ENCODE assay signal across 18 mouse cellular contexts in genomic region chr14:20741301-20741700, GRCm38 (mm10). TPM values are rescaled to one million over a fixed set of nuclear protein-coding genes. Genes with fewer than 3 reads are reported as not detected.
DNase-seq lines count a peak whose midpoint lies in the region; ATAC-seq lines count a peak whose summit lies in the region.
"Had no signal": no experiment of that assay in that cellular context is flagged by ENCODE, and none has a peak within 500 bp of the region (broad histone marks: within the 10 kb centered on the region; RNA-seq: fewer than 3 reads in every experiment).

No protein-coding gene starts in this region.

- no peak overlapping the region for H3K9ac ChIP-seq in hindbrain, embryonic 12.5 days
- H3K9ac ChIP-seq in stomach, embryonic 16.5 days (ENCODE audit: low read length): peak overlapping the region; percentile 19; the same call in 1 of the 2 replicates
- H3K9ac ChIP-seq: forebrain, postnatal 0 days; liver, embryonic 15.5 days had no signal

- H3K9me3 ChIP-seq in hindbrain, embryonic 10.5 days: no peaks in the 10 kb centered on the region
- H3K9me3 ChIP-seq in hindbrain, embryonic 12.5 days (replicated peaks): no peaks in the 10 kb centered on the region
- H3K9me3 ChIP-seq in stomach, embryonic 16.5 days (replicated peaks; ENCODE audit: control insufficient read depth, low read length): no peaks in the 10 kb centered on the region
- H3K9me3 ChIP-seq: liver, embryonic 15.5 days had no signal

- no peak overlapping the region for H3K4me3 ChIP-seq in hindbrain, embryonic 10.5 days
- H3K4me3 ChIP-seq in hindbrain, embryonic 12.5 days: no peak overlapping the region
- H3K4me3 ChIP-seq in stomach, embryonic 16.5 days (replicated peaks; ENCODE audit: low read length): no peak overlapping the region
- H3K4me3 ChIP-seq: liver, embryonic 15.5 days had no signal

- WGBS in hindbrain, embryonic 10.5 days: 92% methylated on average over 9 of the region's 9 CpGs
- 89% methylated on average over 9 of the region's 9 CpGs for WGBS in hindbrain, embryonic 12.5 days
- WGBS in stomach, embryonic 16.5 days: 73% methylated on average over 9 of the region's 9 CpGs

- peaks cover 87% of the 10 kb centered on the region for H3K36me3 ChIP-seq in hindbrain, embryonic 10.5 days
- H3K36me3 ChIP-seq in hindbrain, embryonic 12.5 days: peaks cover 79% of the 10 kb centered on the region
- no peaks in the 10 kb centered on the region; the same call in 1 of the 2 replicates for H3K36me3 ChIP-seq in stomach, embryonic 16.5 days (ENCODE audit: control insufficient read depth, insufficient read depth, low read length)

- no peak for ATAC-seq in hindbrain, embryonic 12.5 days (ENCODE audit: low FRiP score)
- ATAC-seq in stomach, embryonic 16.5 days (ENCODE audit: insufficient read depth, low FRiP score): 0 out of 2 replicates have a peak, but pooled peaks have one; percentile 26
- ATAC-seq: forebrain, postnatal 0 days; inflammation-experienced regulatory T-cells, adult 6 months had no signal

- DNase-seq in hindbrain, embryonic 10.5 days (ENCODE audit: low spot score): no peak
- peak; percentile 33 to 53 for DNase-seq in urinary bladder, adult 18-20 months (ENCODE audit: low spot score in 2 of 2)
- no peak for DNase-seq in urinary bladder, postnatal 25 days (ENCODE audit: low spot score)
- DNase-seq in lung, adult 18-20 months: peak; percentile 76 to 84
- no peak for DNase-seq in layer of hippocampus, adult 11-12 months (ENCODE audit: low spot score)
- DNase-seq in left cerebral cortex, adult 8-10 months (ENCODE audit: low spot score in 2 of 2): no peak
- DNase-seq: cerebellum, adult 11 months; forebrain, postnatal 0 days; heart, postnatal 36 days; kidney, postnatal 14 days; layer of hippocampus, adult 9-11 months; left cerebral cortex, postnatal 4 days; thymus, postnatal 25 days had no signal

- H3K4me2 ChIP-seq in hindbrain, embryonic 12.5 days (replicated peaks): no peak overlapping the region
- H3K4me2 ChIP-seq in stomach, embryonic 16.5 days (ENCODE audit: low read depth, low read length): no peak overlapping the region
- H3K4me2 ChIP-seq: heart, embryonic 11.5 days; liver, embryonic 15.5 days had no signal

- H3K4me1 ChIP-seq in hindbrain, embryonic 10.5 days (replicated peaks): peaks cover 14% of the 10 kb centered on the region
- H3K4me1 ChIP-seq in hindbrain, embryonic 12.5 days: no peaks in the 10 kb centered on the region
- H3K4me1 ChIP-seq in stomach, embryonic 16.5 days (ENCODE audit: control insufficient read depth, insufficient read depth, low read length): 0 out of 2 replicates have a peak, but pooled peaks cover 1% of the 10 kb centered on the region

- peak overlapping the region; percentile 36; the same call in 1 of the 2 replicates for H3K27ac ChIP-seq in hindbrain, embryonic 10.5 days
- no peak overlapping the region for H3K27ac ChIP-seq in hindbrain, embryonic 12.5 days
- H3K27ac ChIP-seq in stomach, embryonic 16.5 days (ENCODE audit: low read length): no peak overlapping the region
- H3K27ac ChIP-seq: liver, embryonic 15.5 days had no signal

- no peaks in the 10 kb centered on the region for H3K27me3 ChIP-seq in hindbrain, embryonic 10.5 days (ENCODE audit: insufficient read depth, poor library complexity, severe bottlenecking)
- no peaks in the 10 kb centered on the region for H3K27me3 ChIP-seq in hindbrain, embryonic 12.5 days
- no peaks in the 10 kb centered on the region for H3K27me3 ChIP-seq in stomach, embryonic 16.5 days (ENCODE audit: control insufficient read depth, insufficient read depth, low read length)
- H3K27me3 ChIP-seq: liver, embryonic 15.5 days had no signal

RNA-seq across cellular contexts. Expression of gene Ndst2, which starts 6.9 kb away (rescaled TPM):
- polyA plus RNA-seq in hindbrain, embryonic 10.5 days (2016; fragmentation: Nextera tagmentation; extraction: Ambion mirVana): 23.3 and 28.3 TPM in 2 replicates
- polyA plus RNA-seq in hindbrain, embryonic 12.5 days (2016; fragmentation: Nextera tagmentation; extraction: Ambion mirVana): 27.2 and 28.2 TPM in 2 replicates
- 23.7 and 24.4 TPM in 2 replicates for polyA plus RNA-seq in stomach, embryonic 16.5 days (2015; fragmentation: Nextera tagmentation; extraction: Ambion mirVana)
- total RNA-seq in left cerebral cortex, adult 8-10 months (2022): 10 to 100 TPM; 17.3 to 22.4 (median 20.1) TPM

RNA-seq across cellular contexts. Expression of gene Zswim8, which starts 33.9 kb away (rescaled TPM):
- 32.5 and 40.3 TPM in 2 replicates for polyA plus RNA-seq in hindbrain, embryonic 10.5 days (2016; fragmentation: Nextera tagmentation; extraction: Ambion mirVana)
- polyA plus RNA-seq in hindbrain, embryonic 12.5 days (2016; fragmentation: Nextera tagmentation; extraction: Ambion mirVana): 53.8 and 60.1 TPM in 2 replicates
- 23.2 and 26.8 TPM in 2 replicates for polyA plus RNA-seq in stomach, embryonic 16.5 days (2015; fragmentation: Nextera tagmentation; extraction: Ambion mirVana)
- total RNA-seq in left cerebral cortex, adult 8-10 months (2022): 100 to 1,000 TPM; 149 to 168 (median 158) TPM

RNA-seq across cellular contexts. Expression of gene Chchd1, which starts 38.5 kb away (rescaled TPM):
- 250 and 263 TPM in 2 replicates for polyA plus RNA-seq in hindbrain, embryonic 10.5 days (2016; fragmentation: Nextera tagmentation; extraction: Ambion mirVana)
- 213 and 215 TPM in 2 replicates for polyA plus RNA-seq in hindbrain, embryonic 12.5 days (2016; fragmentation: Nextera tagmentation; extraction: Ambion mirVana)
- polyA plus RNA-seq in stomach, embryonic 16.5 days (2015; fragmentation: Nextera tagmentation; extraction: Ambion mirVana): 149 and 187 TPM in 2 replicates
- 10 to 100 TPM; 44.0 to 50.6 (median 49.5) TPM for total RNA-seq in left cerebral cortex, adult 8-10 months (2022)

RNA-seq across cellular contexts. Expression of gene Fut11, which starts 46.5 kb away (rescaled TPM):
- polyA plus RNA-seq in hindbrain, embryonic 10.5 days (2016; fragmentation: Nextera tagmentation; extraction: Ambion mirVana): 20.1 and 20.7 TPM in 2 replicates
- 32.0 and 33.4 TPM in 2 replicates for polyA plus RNA-seq in hindbrain, embryonic 12.5 days (2016; fragmentation: Nextera tagmentation; extraction: Ambion mirVana)
- 18.3 and 19.3 TPM in 2 replicates for polyA plus RNA-seq in stomach, embryonic 16.5 days (2015; fragmentation: Nextera tagmentation; extraction: Ambion mirVana)
- 10 to 100 TPM; 14.4 to 15.4 (median 15.1) TPM for total RNA-seq in left cerebral cortex, adult 8-10 months (2022)

RNA-seq across cellular contexts. Expression of gene Camk2g, which starts 52.6 kb away (rescaled TPM):
- 38.2 and 48.8 TPM in 2 replicates for polyA plus RNA-seq in hindbrain, embryonic 10.5 days (2016; fragmentation: Nextera tagmentation; extraction: Ambion mirVana)
- polyA plus RNA-seq in hindbrain, embryonic 12.5 days (2016; fragmentation: Nextera tagmentation; extraction: Ambion mirVana): 72.8 and 75.5 TPM in 2 replicates
- polyA plus RNA-seq in stomach, embryonic 16.5 days (2015; fragmentation: Nextera tagmentation; extraction: Ambion mirVana): 43.7 and 45.3 TPM in 2 replicates
- 100 to 1,000 TPM; 341 to 406 (median 386) TPM for total RNA-seq in left cerebral cortex, adult 8-10 months (2022)

Comparison
In these comparisons a context has a peak if more than half of its experiments do, and no peak if none do; other contexts are left out.
1. DNase-seq: peak in urinary bladder, adult 18-20 months (2 of 2) and lung, adult 18-20 months (2 of 2); none in hindbrain, embryonic 10.5 days (single experiment), urinary bladder, postnatal 25 days (single experiment), layer of hippocampus, adult 11-12 months (single experiment) and left cerebral cortex, adult 8-10 months (0 of 2).